Mouse (Mus musculus): ENCODE results near the gene Rab3a. TPM values are rescaled to one million over a fixed set of nuclear protein-coding genes. Genes with fewer than 3 reads are reported as not detected.

Gene Rab3a
- total RNA-seq, 2 experiments from 2014 or later: 49.7 to 57.6 TPM

DNA sequence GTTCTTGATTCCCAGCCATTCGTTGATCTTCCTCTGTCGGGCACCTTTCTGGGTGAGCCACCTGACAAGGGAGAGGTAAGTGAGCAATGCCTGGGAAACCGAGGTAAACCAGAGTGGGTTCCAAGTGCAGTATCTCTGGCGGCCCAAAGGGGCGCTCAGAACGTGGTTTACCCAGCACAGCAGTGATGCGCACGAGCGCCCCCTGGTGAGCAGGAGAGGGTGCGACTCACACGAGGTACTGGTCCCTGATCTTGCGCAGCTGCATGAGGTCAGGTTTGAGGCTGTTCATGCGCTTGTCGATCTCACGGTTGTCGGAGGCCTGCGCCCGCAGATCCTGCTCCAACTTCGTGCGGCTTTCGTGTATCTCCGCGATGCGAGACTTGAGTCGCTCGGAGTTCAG lies 14.9 kb downstream of the Rab3a start:
- intact Hi-C loops (cut with DNase I): loop anchor here (1.0 to 10.0 kb wide), 3 partner anchors 49 to 235 kb away; partner anchors contain the start of gene Ell

DNA sequence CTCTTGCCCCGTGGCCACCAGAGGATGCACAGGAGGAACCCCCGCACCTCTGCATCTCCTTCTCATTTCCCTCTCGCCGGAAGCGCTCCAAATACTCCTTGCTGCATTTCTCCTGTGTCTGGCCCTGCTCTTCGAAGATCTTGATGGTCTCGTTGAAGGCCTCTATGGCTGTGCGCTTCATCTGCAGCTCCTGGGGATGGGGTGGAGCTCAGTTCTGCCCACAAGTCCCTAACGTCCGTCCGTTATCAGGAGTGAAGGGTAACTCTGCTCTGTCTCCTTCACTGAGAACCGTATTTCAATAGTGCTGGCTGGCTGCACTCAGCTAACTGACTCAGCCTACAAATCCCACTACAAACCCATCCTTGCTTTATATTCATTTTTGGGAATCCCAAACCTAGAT lies 15.4 kb downstream of the Rab3a start:
- intact Hi-C loops (cut with DNase I): loop anchor here (1.0 to 10.0 kb wide), 3 partner anchors 50 to 235 kb away; partner anchors contain the start of gene Ell
- DNase-seq (ENCODE audit: low spot score): no peak

More for the DNA sequence above, 14.9 kb downstream of the Rab3a start:
- DNase-seq (ENCODE audit: low spot score): peak; percentile 80

DNA sequence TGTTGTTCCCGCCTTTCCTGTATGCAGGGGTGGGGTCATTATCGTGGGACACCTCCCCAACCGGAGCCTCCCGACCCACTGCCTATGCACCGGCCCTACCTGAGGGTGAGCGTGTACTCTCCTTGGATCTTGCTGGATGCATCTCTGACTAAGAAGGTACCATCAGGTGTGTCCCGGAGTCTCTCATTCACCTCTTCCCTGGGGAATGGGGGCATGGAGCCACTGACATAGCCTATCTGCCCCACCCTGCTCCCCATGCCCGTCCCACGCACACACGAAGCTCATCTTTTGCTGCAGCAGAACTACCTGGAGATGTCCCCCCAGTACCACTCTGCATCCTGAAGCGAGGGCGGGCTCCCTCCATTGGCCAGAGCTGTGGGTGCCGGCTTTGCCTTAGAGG lies 16.3 kb downstream of the Rab3a start:
- DNase-seq (ENCODE audit: low spot score): no peak
- intact Hi-C loops (cut with DNase I): no loop called here

DNA sequence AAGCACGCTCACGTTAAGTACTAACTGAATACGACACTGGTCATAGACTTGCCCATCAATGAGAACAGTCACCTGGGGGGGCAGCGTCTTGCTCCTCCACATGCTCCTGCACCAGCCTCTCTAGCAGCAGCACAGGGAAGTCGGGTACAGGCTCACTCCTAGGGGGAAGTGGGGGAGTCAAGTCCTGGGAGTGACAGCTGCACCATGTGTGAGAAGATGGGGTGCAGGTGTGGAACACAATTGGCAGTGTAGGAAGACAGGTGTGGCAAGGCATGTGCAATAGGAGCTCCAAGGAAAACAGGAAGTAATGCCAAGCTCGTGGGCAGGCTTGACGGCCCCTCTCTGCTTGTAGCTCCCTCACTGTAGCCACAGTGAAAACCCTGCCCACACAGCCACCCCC lies 16.7 kb downstream of the Rab3a start:
- intact Hi-C loops (cut with DNase I): no loop called here

DNA sequence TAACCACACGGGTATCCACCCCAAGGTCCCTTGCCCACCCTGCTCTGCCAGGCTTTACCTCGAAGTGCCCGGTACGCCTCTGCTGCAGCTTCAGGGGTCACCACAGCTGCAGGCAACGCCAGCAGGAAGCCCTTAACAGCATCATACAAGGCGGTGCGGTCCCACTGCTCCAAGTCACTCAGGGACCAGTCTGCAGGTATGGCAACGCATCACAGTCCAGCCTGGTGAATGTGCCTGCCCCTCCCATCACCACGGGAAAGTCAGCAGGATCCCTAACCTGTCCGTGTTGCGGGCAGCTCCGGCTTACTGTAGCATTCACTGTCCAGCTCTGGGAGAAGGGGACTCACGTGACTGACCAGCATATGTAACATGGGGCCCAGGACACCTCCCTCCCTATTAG lies 17.6 kb downstream of the Rab3a start:
- intact Hi-C loops (cut with DNase I): no loop called here

More for the DNA sequence above, 16.7 kb downstream of the Rab3a start:
- DNase-seq (ENCODE audit: low spot score): no peak

DNA sequence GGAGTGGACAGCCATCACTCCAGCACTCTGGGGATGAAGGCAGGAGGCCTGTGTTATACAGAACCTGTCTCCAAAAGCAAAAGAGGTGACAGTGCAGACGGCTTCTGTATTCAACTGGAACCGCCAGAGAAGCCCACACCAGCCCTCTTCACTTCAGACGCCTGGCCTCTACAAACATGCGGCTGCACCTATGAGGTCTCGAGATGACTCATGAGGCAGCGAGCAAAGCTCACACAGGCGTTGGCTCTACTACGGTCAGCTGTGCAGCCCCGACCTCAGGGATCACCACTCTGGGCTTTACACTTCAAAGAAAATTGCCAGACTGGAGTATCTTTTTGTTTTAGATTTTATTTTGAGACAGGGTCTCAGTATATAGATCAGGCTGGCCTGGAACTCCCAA lies 18.4 kb downstream of the Rab3a start:
- no peak for DNase-seq (ENCODE audit: low spot score)
- intact Hi-C loops (cut with DNase I): no loop called here

More for the DNA sequence above, 17.6 kb downstream of the Rab3a start:
- no peak for DNase-seq (ENCODE audit: low spot score)

DNA sequence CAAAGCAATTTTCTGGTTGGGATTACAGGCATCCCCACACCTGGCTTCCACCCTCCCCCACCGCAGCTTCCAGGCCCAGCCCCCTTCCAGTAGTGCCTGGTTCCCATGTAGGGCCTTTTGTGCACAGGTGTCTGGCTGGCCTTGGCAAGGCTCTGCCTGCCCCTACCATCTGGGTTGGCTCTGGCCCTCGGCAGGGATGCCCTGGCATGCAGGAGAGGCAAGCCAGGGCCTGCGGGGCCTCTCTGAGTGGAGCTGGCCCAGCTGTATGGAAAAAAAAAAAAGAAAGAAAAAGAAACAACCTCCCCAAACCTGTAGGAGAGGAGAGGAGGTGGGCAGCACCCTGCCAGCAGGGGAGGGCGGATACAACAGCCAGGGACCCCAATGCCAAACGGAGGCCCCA lies 18.9 kb downstream of the Rab3a start:
- DNase-seq (ENCODE audit: low spot score): no peak
- intact Hi-C loops (cut with DNase I): no loop called here

DNA sequence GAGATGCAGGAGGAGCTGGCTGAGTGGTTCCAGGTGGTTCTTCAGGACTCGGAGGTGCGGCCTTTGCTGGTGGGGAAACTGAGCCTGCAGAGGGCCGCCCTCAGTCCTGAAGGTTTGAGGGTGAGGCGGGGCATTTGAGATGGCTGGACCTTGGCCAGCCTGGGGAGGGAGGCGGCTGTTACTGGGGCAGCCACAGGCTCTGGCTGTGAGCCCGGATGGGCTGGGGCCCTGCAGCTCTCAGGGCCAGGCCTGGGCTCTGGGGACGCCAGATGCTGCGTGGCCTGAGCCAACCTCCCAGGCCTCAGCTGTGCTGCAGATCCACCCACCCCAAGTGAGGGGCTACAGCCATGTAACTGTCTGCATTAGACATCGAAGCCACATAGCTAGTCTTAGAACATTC lies 19.4 kb downstream of the Rab3a start:
- intact Hi-C loops (cut with DNase I): no loop called here
- peak; percentile 87 for DNase-seq (ENCODE audit: low spot score)

DNA sequence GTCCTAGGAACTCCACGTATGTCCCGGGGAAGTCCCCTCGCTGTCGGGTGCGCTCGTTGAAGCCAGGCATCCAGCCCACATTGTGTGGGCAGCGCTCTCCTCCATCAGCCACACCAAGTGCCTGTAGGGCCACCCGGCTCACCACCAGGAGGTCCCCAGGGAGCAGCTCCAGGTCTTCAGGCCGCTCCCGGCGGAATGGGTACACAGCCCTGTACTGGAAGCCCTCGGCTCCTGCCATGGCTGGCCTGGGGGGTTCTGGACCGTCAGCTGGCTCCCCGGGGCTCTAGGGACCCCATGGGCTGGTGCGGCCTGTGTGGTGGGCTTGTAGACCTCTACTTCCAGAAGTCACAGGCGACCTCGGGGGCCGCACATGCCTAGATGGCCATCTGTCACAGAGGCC lies 20.3 kb downstream of the Rab3a start:
- intact Hi-C loops (cut with DNase I): no loop called here
- no peak for DNase-seq (ENCODE audit: low spot score)

DNA sequence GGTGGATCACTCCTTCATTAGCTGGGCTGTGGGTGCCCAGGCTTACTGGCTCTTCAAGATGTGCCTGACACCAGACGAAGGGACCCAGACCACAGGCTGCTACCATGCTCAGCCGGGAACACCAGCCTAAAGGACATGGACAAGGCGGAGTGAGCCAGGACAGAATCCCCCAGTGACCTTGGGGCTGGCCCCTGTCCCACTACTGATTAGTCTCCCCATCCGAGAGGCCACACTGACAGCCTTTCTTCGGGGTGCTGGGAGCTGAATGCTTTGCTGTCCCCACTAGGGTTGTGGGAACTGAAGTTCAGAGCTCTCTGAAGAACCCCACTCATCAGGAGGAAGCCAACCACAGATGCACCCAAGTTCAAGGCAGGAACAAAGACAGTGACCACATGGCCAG lies 20.7 kb downstream of the Rab3a start:
- intact Hi-C loops (cut with DNase I): no loop called here
- DNase-seq (ENCODE audit: low spot score): no peak

DNA sequence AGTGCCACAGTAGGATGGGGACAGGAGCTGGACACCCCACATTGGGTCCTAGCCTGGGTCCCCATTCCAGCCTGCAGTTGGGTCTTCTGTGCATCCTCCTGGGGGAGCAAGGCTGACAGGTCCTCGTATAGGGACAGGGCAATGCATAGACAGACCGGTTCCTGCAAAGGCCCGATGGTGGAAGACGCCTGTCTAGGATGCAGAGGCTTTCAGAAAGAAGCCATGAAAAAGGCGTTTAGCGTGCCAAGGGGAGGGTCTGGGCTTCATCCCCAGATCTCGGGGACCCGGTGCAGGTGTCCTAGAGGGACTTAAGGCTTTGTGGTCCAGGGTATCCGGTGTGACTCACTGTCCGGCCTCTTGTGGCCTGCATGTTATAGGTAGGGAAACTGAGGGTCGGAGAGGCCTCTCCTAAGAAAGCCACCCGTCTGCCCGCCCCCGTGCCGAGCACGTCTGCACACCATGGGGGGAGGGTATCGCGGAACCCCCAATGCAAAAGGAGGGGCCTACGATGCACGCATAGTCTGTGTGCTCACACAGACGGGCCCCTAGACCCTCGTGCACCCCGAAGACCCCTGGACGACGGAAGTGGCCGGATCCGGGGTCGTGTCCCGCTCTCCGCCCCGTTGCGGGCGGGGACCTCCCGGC lies 21.5 kb downstream of the Rab3a start:
- intact Hi-C loops (cut with DNase I): no loop called here

DNA sequence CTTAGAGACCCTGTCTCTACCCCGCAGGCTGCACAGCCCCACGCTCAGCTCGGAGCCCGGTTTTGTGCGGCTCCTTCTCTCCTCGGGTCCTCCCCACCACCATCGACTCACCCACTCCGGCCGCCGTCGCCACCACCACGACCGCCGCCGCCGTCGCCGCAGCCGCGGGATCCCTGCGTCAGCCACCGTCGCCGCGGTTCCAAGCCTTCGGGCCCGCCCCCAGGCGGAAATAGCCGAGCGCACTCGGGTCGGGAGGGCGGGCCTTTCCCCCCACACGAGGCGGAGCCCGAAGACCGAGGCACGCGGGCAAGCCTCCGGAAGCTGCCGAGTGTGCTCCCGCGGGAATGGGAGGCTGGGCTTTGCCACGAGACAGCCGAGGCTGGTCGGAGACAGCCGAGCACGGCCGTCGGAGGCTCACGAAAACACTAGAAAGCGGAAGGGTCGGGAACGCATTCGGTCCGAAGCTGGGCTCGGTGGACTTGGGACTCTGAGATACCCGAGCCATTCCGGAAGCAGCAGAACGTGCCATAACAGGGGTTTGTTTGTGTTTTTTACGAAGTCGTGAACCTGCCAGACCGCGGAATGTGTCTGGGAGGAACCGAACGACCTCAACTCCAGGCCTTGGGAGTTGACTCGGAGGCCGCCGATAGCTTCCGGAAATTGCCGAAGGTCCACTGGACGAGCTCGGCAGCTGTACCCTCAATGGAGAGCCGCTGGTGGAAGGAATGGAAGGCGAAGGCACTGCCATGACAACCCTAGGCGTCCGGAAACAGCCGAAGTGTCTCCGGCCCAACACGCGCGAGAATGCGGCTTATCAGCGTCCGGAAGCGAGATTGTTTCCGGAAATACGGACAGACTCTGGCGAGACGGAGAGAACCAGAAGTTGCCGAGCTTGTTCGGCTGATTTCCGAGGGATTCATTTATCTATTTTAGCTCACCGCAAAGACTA lies 22.3 kb downstream of the Rab3a start, which contains the start of gene Pik3r2:
Gene Pik3r2 (minus strand): TSS at position 218 of the 949 bp plus-strand sequence.
- intact Hi-C loops (cut with DNase I): no loop called here

More for the DNA sequence above, 21.5 kb downstream of the Rab3a start:
- DNase-seq (ENCODE audit: low spot score): no peak

DNA sequence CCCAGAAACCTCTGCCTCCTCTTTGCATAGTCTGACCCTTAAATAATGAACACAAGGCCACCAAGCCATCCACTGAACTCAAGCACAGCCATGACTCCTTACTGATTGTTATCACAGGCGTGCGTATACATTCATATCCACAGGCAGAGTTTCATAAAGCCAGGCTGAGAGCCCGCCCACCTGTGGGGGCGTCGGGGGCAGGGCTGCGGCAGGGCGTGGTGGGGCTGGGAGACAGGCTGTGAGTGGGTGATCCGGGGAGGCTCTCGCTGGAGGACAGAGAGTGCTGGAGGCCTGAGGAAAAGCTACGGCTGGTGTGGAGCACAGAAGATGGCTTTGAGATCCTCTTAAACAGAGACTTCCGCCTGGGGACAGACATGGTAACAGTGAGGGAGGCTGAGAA lies 25.6 kb downstream of the Rab3a start:
- intact Hi-C loops (cut with DNase I): no loop called here
- no peak for DNase-seq (ENCODE audit: low spot score)

More for the DNA sequence above, 22.3 kb downstream of the Rab3a start, which contains the start of gene Pik3r2:
- DNase-seq (ENCODE audit: low spot score): peak; percentile 95

DNA sequence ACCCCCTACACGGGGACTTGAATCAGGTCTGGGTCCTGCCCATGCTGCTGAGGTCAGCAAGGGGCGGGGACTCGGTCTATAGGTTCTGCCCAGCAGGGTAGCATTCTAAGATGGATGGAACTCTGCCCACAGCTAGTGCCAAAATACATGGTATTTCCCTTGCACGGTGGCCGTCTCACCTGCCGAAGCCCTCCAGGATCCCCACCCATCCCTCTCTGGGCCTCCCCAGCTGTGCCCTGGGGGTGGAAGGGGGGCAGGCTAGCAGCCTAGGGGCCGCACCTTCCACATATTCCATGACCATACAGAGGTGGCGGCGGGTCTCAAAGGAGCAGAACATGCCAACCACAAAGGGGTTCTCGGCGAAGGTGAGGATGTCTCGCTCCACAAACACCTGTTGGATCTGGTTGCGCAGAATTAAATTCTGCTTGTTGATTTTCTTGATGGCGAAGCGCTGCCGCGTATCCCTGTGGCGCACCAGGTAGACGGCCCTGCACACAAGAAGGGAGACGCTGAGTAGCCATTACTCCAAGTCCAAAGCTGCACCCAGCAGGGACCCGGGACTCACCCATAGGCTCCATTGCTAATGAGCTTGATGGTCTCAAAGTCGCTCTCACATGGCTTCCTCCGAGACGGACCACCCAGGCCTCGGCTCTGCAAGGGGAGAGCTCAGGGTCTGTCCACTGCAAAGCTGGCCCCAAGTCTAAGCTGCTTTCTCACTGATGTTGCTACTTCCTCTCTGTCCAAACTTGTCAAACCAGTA lies 32.0 kb downstream of the Rab3a start:
- intact Hi-C loops (cut with DNase I): no loop called here
- DNase-seq (ENCODE audit: low spot score): no peak

DNA sequence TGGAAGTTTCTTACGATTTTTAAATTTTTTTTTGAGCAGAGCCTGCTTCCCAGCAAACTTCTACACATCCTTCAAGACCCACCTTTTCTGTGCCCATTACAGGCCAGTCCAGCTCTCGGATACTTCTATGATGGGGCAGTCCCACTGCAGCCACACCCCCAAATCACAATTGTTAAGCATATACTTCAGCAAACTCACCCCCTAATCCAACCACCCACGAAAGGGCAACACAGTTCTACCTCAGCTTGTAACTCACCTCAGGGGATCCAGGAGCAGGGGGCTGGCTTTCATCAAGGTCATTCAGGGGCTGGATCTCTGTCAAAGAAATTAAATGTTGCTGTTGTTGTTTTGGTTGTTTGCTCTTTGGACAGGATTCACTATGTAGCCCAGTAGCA lies 32.6 kb downstream of the Rab3a start:
- no peak for DNase-seq (ENCODE audit: low spot score)
- intact Hi-C loops (cut with DNase I): no loop called here

DNA sequence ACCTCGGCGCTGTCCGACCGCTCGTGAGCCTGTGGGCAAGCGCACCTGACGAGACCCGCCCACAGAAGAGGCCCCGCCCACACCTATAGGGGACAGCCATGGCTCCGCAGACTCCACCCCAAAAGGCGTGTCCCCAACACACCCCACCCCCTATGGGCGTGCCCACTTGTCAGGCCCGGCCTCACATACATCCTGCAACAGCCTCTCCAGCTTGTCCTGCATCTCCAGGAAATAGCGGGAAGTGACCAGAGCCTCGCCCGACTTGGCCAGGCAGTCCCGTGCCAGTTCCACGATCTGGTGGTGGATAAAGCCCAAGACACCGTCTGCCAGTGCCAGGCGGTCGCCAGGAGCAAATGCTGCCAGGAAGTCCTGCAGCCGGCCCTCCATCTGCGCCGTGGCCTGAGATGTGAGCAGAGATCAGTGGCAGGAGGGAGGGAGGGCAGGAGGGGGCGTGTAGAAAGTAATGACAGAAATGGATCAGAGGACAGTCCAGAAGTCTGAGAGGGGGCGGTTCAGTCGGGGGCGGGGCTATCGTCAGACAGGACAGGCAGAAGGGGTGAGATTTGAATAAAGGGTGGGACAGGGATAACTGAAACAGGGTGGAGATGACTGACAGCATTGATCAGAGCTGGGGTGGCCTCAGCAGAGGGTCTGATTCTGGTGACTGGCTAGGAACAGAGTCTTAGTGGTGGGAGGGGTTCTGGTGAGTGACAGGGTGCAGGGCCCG lies 33.6 kb downstream of the Rab3a start:
- intact Hi-C loops (cut with DNase I): no loop called here
- no peak for DNase-seq (ENCODE audit: low spot score)

DNA sequence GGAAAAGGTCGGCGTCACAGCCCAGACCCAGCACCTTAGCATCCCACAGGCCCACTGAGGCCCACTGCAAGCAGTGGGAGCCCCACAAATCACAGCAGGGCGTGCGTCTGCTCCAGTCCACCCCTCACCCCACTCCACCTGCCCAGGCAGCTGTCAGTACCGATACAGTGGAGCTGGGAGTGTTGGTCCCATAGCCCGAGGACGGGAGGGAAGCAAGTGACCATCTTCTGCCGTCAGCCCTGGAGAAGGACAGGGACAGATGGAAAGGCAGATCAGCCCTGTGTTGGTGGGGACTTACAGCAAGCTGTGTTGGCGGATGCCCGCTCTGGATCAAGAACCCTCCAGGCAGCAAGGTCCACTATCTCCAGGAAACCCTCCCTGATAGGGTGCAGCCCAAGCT lies 34.6 kb downstream of the Rab3a start:
- intact Hi-C loops (cut with DNase I): no loop called here
- DNase-seq (ENCODE audit: low spot score): no peak

DNA sequence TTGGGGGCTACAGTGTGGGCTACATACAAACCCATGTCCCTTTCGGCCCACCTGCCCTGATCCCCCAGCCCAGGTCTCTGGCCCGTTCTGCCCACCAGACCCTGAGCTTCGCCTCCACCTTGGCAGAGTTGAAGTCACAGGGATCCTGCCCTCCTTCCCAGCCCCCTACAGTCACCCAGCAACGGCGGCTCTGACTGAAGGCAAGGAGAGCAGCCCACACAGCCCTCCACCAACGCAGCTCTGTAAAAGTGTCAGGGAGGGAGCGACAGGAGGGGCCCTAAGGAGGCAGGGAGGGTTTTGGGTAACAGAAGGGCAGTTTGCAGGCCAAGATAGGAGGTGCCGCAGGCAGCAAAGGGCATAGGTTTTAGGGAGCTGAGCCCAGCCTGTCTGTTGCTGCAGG lies 36.4 kb downstream of the Rab3a start:
- intact Hi-C loops (cut with DNase I): no loop called here
- no peak for DNase-seq (ENCODE audit: low spot score)

DNA sequence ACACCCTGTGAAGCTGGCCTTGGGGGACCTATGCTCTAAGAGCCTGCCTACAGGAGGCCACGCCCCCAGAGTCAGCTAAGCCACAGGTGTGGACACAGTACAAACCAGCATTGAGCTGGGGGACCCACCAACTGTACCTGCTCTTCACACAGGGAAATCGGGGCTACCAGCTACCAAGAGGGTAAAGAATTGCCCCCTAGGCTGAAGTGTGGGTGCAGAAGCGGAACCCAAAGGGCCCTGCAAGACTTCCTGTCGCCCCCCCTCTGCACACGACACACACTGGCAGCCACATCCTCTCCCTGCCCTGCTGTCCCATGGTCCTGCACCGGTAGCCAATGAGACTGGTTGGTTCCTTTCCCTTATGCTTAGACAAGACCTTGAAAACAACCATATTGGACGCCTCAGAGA lies 36.8 kb downstream of the Rab3a start:
- intact Hi-C loops (cut with DNase I): no loop called here
- DNase-seq (ENCODE audit: low spot score): no peak

Measured in heart, postnatal 25 days (tissue).